Mouse (Mus musculus) urinary bladder, adult 2 months (tissue): Measurements from ENCODE around the gene Erc1. TPM values are rescaled to one million over a fixed set of nuclear protein-coding genes. Genes with fewer than 3 reads are reported as not detected.
"Not testable (repeated sequence)": the region's sequence is repeated elsewhere in the genome, so short reads cannot be mapped to it uniquely, and the experiment has no call there.

ENCODE experiments used
- DNase-seq: peaks from one replicate; pipeline ENCODE4 v3.0.0; 2022; ENCODE audit warnings: low spot score
- polyA plus RNA-seq: library from polyadenylated mRNA; depleted of rRNA; stranded (reverse); fragments of >200 nt; gene quantifications from 2 replicates; pipeline ENCODE4 v1.2.3, GENCODE M21; 2012; rRNA removed

The Erc1 gene
- 10.6 and 13.7 TPM in 2 replicates for polyA plus RNA-seq

GRCm38 (mm10) chr6:119848034-119848695, at the start of gene Erc1:
Gene Erc1, minus strand, starts transcription at chr6:119848167.
- DNase-seq = peak; percentile 91

- DNase-seq = no peak
Measured at GRCm38 (mm10) chr6:119892711-119893110, 44.7 kb upstream of the Erc1 start.

GRCm38 (mm10) chr6:119883151-119883550, 35.2 kb upstream of the Erc1 start:
- DNase-seq = no peak

- peak; percentile 26 for DNase-seq
Measured at GRCm38 (mm10) chr6:119864341-119865034, 16.5 kb upstream of the Erc1 start.

DNA sequence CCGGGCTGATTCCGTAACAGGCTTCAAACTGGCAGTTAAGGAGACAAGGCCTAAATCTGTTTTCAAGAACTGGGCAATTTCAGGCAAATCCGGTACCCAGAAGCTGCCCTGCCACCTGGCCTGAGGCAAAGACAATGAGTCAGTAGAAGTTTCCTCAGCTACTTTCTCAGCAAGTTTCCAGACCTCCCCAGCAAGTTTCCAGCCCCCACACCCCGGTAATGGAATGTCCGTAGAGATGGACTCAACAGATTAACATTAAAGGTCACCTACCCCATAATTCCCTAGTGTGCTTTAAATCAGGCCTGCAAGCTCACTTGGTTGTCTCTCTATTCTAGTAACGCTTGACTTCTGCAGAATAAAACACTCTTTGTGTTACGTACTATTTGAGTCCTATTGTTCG, 13.6 kb upstream of the Erc1 start:
- DNase-seq = no peak

- no peak for DNase-seq
Measured at GRCm38 (mm10) chr6:119860236-119860635, 12.3 kb upstream of the Erc1 start.

GRCm38 (mm10) chr6:119855471-119855870, 7.5 kb upstream of the Erc1 start:
- no peak for DNase-seq

GRCm38 (mm10) chr6:119854156-119854555, 6.2 kb upstream of the Erc1 start:
- no peak for DNase-seq

GRCm38 (mm10) chr6:119849858-119850257, 1.9 kb upstream of the Erc1 start:
- DNase-seq = no peak

- DNase-seq = no peak
Measured at GRCm38 (mm10) chr6:119849348-119849709, 1.4 kb upstream of the Erc1 start.

GRCm38 (mm10) chr6:119848696-119849347, 855 bp upstream of the Erc1 start:
- no peak for DNase-seq

- DNase-seq = no peak
Measured at GRCm38 (mm10) chr6:119847518-119848033, 391 bp downstream of the Erc1 start.

GRCm38 (mm10) chr6:119846751-119847517, 1.0 kb downstream of the Erc1 start:
- no peak for DNase-seq

DNA sequence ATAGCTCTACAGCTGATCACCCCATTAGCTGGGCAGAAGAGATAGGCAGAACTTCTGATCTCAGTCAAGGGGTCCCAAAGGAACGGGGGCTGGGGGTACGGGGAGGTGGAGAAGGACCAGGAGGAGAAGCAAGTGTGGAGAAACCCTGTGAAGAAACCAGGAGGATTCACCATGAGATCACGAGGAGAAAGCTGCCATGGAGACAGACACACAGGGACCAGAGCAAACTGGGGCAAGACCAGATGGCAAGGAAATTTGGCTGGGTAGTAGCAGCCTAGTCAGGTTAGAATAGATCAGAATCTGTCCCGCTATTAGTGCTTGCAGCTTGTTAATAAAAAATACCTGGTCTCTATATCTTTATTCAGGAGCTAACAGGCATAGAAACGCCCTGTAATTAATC, 18.0 kb downstream of the Erc1 start:
- DNase-seq = no peak

DNA sequence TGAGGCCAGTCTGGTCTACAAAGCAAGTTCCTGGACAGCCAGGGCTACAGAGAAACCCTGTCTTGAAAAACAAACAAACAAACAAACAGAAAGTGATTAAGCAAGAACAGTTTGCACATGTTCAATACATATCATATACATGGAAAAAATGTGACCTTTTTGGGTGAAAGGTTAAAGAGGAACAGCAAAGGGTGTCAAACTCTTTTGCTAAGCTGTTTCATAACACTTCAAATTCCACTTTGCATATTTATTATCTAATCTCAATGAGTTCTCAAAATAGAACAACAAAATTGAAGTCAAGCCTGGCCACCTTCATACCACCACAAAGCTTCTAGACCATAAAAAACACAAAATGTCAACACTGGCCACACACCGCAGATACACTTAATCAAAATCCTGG, 19.8 kb downstream of the Erc1 start:
- no peak for DNase-seq

DNA sequence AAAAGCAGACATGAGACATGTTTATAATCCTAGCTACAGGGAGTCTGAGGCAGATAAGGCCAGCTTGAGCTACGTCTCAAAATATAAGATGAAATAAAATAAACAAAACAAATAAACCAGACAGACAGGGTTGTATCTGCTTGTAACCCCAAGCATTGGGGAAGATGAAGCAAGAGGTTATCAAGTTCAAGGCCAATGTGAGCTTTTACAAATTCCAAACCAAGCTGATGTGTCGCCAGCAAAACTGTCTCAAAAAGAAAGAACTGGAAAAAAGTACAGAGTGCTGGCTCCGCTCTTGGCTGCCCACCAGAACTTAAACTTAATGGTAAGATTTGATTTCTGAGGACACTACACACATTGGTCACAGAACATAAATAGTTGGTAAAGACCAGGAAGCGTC, 21.3 kb downstream of the Erc1 start:
- DNase-seq = no peak

DNA sequence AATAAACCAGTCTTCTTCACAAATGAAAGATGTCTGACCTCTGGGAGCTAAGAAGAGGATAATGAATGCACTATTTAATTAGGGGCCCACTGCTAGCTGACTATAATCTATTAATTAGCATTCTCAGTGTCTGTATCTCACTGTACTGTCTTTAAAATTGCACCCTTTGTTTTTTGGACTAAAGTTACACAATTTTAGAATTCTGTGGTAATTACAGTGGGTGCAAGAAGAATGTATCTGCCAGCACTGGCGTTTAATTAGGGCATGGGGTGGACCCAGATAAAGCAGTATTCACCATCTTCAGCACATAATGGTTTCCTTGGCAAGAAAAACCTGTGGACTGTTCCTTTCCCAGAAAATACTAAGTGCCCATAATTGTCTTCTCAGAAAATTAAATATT, 25.8 kb downstream of the Erc1 start:
- no peak for DNase-seq

- DNase-seq = no peak
Measured at GRCm38 (mm10) chr6:119821158-119821557, 26.8 kb downstream of the Erc1 start.

- DNase-seq = no peak
Measured at GRCm38 (mm10) chr6:119818541-119818940, 29.4 kb downstream of the Erc1 start.

DNA sequence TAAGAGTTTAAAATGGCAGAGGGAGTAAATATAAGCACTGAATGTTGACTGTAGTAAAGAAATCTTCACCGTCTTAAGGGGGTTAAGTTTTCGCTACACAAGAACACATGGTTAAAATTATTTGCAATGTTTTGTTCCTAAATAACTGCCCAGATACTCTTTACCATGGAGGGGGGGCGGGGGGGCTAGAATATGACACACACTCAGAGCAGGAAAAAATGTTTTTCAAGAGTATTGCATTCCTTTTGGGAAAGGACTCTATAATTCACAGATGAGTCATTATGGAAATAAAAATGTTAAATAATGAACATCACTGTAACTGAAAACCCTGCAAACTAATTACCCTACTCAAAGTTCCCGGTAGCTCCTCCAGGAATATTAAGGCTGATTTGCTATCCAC, 32.5 kb downstream of the Erc1 start:
- no peak for DNase-seq

GRCm38 (mm10) chr6:119813055-119813454, 34.9 kb downstream of the Erc1 start:
- not testable (repeated sequence) for DNase-seq
